Mouse (Mus musculus): ENCODE results near the gene Pgbd5. TPM values are rescaled to one million over a fixed set of nuclear protein-coding genes. Genes with fewer than 3 reads are reported as not detected.

The Pgbd5 gene
- total and polyA plus RNA-seq, 2 experiments from 2014 or later, result 13.5 to 77.0 TPM

GRCm38 (mm10) chr8:124343991-124344390 is 95.5 kb downstream of the Pgbd5 start:
- Histone ChIP-seq H3K4me3 (ENCODE audit: low read depth, low read length) (no peak overlapping the region), H3K4me1 (ENCODE audit: insufficient read depth, low read length) (no peaks in the 10 kb centered on the region; the same call in 1 of the 2 replicates), H3K27ac (ENCODE audit: low read depth, low read length) (no peak overlapping the region), H3K4me2 (ENCODE audit: low read depth, low read length, poor library complexity, severe bottlenecking) (no peak overlapping the region), H3K9ac (replicated peaks; ENCODE audit: low read length, poor library complexity, severe bottlenecking) (no peak overlapping the region), H3K27me3 (ENCODE audit: insufficient read depth, low read length) (no peaks in the 10 kb centered on the region), H3K9me3 (ENCODE audit: low read length) (no peaks in the 10 kb centered on the region), H3K36me3 (ENCODE audit: insufficient read depth, low read length) (peaks cover 48% of the 10 kb centered on the region)
- WGBS, result 91% methylated on average over 12 of the region's 12 CpGs
- ATAC-seq (ENCODE audit: low FRiP score) (no peak), DNase-seq (ENCODE audit: low spot score) (no peak)
- no peak for TF ChIP-seq CTCF (IDR thresholded peaks at IDR 0.05)

- ATAC-seq (ENCODE audit: low FRiP score) (no peak), DNase-seq (ENCODE audit: low spot score) (no peak)
- Histone ChIP-seq H3K4me2 (ENCODE audit: low read depth, low read length, poor library complexity, severe bottlenecking) (no peak overlapping the region), H3K9ac (replicated peaks; ENCODE audit: low read length, poor library complexity, severe bottlenecking) (no peak overlapping the region), H3K4me1 (ENCODE audit: insufficient read depth, low read length) (no peaks in the 10 kb centered on the region; the same call in 1 of the 2 replicates), H3K4me3 (ENCODE audit: low read depth, low read length) (no peak overlapping the region), H3K9me3 (ENCODE audit: low read length) (no peaks in the 10 kb centered on the region), H3K27me3 (ENCODE audit: insufficient read depth, low read length) (no peaks in the 10 kb centered on the region), H3K36me3 (ENCODE audit: insufficient read depth, low read length) (peaks cover 56% of the 10 kb centered on the region), H3K27ac (ENCODE audit: low read depth, low read length) (no peak overlapping the region)
- TF ChIP-seq CTCF (IDR thresholded peaks at IDR 0.05), result no peak
- WGBS, result 93% methylated on average over 15 of the region's 15 CpGs
Measured at GRCm38 (mm10) chr8:124343151-124343550, 96.3 kb downstream of the Pgbd5 start.

GRCm38 (mm10) chr8:124340360-124341068 is 98.9 kb downstream of the Pgbd5 start:
- no peak overlapping the region for H3K27ac ChIP-seq (ENCODE audit: low read depth, low read length)
- no peaks in the 10 kb centered on the region; the same call in 1 of the 2 replicates for H3K4me1 ChIP-seq (ENCODE audit: insufficient read depth, low read length)
- peaks cover 79% of the 10 kb centered on the region for H3K36me3 ChIP-seq (ENCODE audit: insufficient read depth, low read length)
- H3K4me2 ChIP-seq (ENCODE audit: low read depth, low read length, poor library complexity, severe bottlenecking), result no peak overlapping the region
- no peak for TF ChIP-seq CTCF (IDR thresholded peaks at IDR 0.05)
- H3K4me3 ChIP-seq (ENCODE audit: low read depth, low read length), result no peak overlapping the region
- H3K27me3 ChIP-seq (ENCODE audit: insufficient read depth, low read length), result no peaks in the 10 kb centered on the region
- no peak overlapping the region for H3K9ac ChIP-seq (replicated peaks; ENCODE audit: low read length, poor library complexity, severe bottlenecking)
- DNase-seq (ENCODE audit: low spot score) (peak; percentile 46), ATAC-seq (ENCODE audit: low FRiP score) (no peak; the same call in 1 of the 2 replicates)
- H3K9me3 ChIP-seq (ENCODE audit: low read length), result no peaks in the 10 kb centered on the region
- WGBS, result 59% methylated on average over 17 of the region's 17 CpGs

GRCm38 (mm10) chr8:124339742-124340141 is 99.7 kb downstream of the Pgbd5 start:
- TF ChIP-seq CTCF (IDR thresholded peaks at IDR 0.05), result 0 out of 2 replicates have a peak, but pooled peaks have one; percentile 2
- Histone ChIP-seq H3K27me3 (ENCODE audit: insufficient read depth, low read length) (no peaks in the 10 kb centered on the region), H3K9ac (replicated peaks; ENCODE audit: low read length, poor library complexity, severe bottlenecking) (no peak overlapping the region), H3K36me3 (ENCODE audit: insufficient read depth, low read length) (peaks cover 82% of the 10 kb centered on the region), H3K27ac (ENCODE audit: low read depth, low read length) (no peak overlapping the region), H3K4me3 (ENCODE audit: low read depth, low read length) (no peak overlapping the region), H3K4me1 (ENCODE audit: insufficient read depth, low read length) (no peaks in the 10 kb centered on the region; the same call in 1 of the 2 replicates), H3K4me2 (ENCODE audit: low read depth, low read length, poor library complexity, severe bottlenecking) (no peak overlapping the region), H3K9me3 (ENCODE audit: low read length) (no peaks in the 10 kb centered on the region)
- 84% methylated on average over 3 of the region's 3 CpGs for WGBS
- ATAC-seq (ENCODE audit: low FRiP score) (no peak), DNase-seq (ENCODE audit: low spot score) (no peak)

GRCm38 (mm10) chr8:124336302-124336701 is 103.2 kb downstream of the Pgbd5 start:
- H3K4me1 ChIP-seq (ENCODE audit: insufficient read depth, low read length), result no peaks in the 10 kb centered on the region; the same call in 1 of the 2 replicates
- no peak overlapping the region for H3K27ac ChIP-seq (ENCODE audit: low read depth, low read length)
- DNase-seq (ENCODE audit: low spot score), result no peak
- no peaks in the 10 kb centered on the region for H3K27me3 ChIP-seq (ENCODE audit: insufficient read depth, low read length)
- WGBS, result 93% methylated on average over 13 of the region's 13 CpGs
- H3K9ac ChIP-seq (replicated peaks; ENCODE audit: low read length, poor library complexity, severe bottlenecking), result no peak overlapping the region
- no peak overlapping the region for H3K4me3 ChIP-seq (ENCODE audit: low read depth, low read length)
- H3K9me3 ChIP-seq (ENCODE audit: low read length), result no peaks in the 10 kb centered on the region
- H3K36me3 ChIP-seq (ENCODE audit: insufficient read depth, low read length), result peaks cover 69% of the 10 kb centered on the region
- no peak for TF ChIP-seq CTCF (IDR thresholded peaks at IDR 0.05)
- no peak overlapping the region for H3K4me2 ChIP-seq (ENCODE audit: low read depth, low read length, poor library complexity, severe bottlenecking)
- ATAC-seq (ENCODE audit: low FRiP score), result no peak

GRCm38 (mm10) chr8:124331706-124332105 is 107.8 kb downstream of the Pgbd5 start:
- peaks cover 64% of the 10 kb centered on the region for H3K36me3 ChIP-seq (ENCODE audit: insufficient read depth, low read length)
- no peak overlapping the region for H3K9ac ChIP-seq (replicated peaks; ENCODE audit: low read length, poor library complexity, severe bottlenecking)
- no peaks in the 10 kb centered on the region for H3K9me3 ChIP-seq (ENCODE audit: low read length)
- 60% methylated on average over 11 of the region's 11 CpGs for WGBS
- no peak overlapping the region for H3K27ac ChIP-seq (ENCODE audit: low read depth, low read length)
- no peak for DNase-seq (ENCODE audit: low spot score)
- TF ChIP-seq CTCF (IDR thresholded peaks at IDR 0.05), result no peak
- H3K27me3 ChIP-seq (ENCODE audit: insufficient read depth, low read length), result no peaks in the 10 kb centered on the region
- no peak for ATAC-seq (ENCODE audit: low FRiP score)
- H3K4me1 ChIP-seq (ENCODE audit: insufficient read depth, low read length), result no peaks in the 10 kb centered on the region
- H3K4me2 ChIP-seq (ENCODE audit: low read depth, low read length, poor library complexity, severe bottlenecking), result no peak overlapping the region
- H3K4me3 ChIP-seq (ENCODE audit: low read depth, low read length), result no peak overlapping the region
